Mouse (Mus musculus): ENCODE data around the gene Svop. TPM values are rescaled to one million over a fixed set of nuclear protein-coding genes. Genes with fewer than 3 reads are reported as not detected.

The Svop gene
- polyA plus RNA-seq, 1 experiment from 2014 or later = 21.2 TPM

- DNase-seq (ENCODE audit: low spot score, missing footprints) (no peak), ATAC-seq (ENCODE audit: low FRiP score) (no peak)
- no peak overlapping the region for H3K4me3 ChIP-seq (ENCODE audit: low read depth, low read length)
- WGBS = 84% methylated on average over 5 of the region's 5 CpGs
- no peaks in the 10 kb centered on the region for H3K9me3 ChIP-seq (ENCODE audit: control insufficient read depth, low read length)
- H3K4me2 ChIP-seq = no peak overlapping the region
- no peaks in the 10 kb centered on the region for H3K27me3 ChIP-seq (ENCODE audit: control insufficient read depth, insufficient read depth, low read length)
- H3K9ac ChIP-seq (ENCODE audit: low read length) = no peak overlapping the region
- H3K27ac ChIP-seq (ENCODE audit: low read depth, low read length) = no peak overlapping the region
- no peaks in the 10 kb centered on the region for H3K4me1 ChIP-seq (ENCODE audit: control insufficient read depth, insufficient read depth, low read length)
- peaks cover 12% of the 10 kb centered on the region; the same call in 1 of the 2 replicates for H3K36me3 ChIP-seq (ENCODE audit: control insufficient read depth, insufficient read depth, low read length)
Observed at GRCm38 (mm10) chr5:114115030-114115429, 23.7 kb upstream of the Svop start.

DNA sequence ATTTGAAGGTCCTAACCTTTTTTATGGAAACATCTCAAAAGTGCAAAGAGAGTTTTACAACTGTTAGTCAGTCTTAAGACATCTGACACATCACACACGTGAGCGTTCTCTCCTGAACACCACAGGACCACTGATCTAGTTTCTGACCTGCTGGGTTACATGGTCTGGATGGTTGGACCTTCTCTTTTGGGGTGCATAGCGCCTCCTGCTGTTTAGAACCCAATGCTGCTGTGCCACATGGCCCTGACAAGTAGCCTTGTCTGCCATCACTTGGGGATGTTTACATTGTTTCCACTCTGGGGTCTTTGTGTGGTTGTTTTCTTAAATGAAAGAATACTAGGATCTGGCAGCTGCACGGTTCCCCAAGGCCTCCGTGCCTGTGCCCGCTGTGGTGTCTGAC is 22.0 kb upstream of the Svop start:
- no peaks in the 10 kb centered on the region for H3K4me1 ChIP-seq (ENCODE audit: control insufficient read depth, insufficient read depth, low read length)
- DNase-seq (ENCODE audit: low spot score, missing footprints) (no peak), ATAC-seq (ENCODE audit: low FRiP score) (no peak)
- H3K27ac ChIP-seq (ENCODE audit: low read depth, low read length) = no peak overlapping the region
- peaks cover 25% of the 10 kb centered on the region for H3K36me3 ChIP-seq (ENCODE audit: control insufficient read depth, insufficient read depth, low read length)
- H3K9me3 ChIP-seq (ENCODE audit: control insufficient read depth, low read length) = no peaks in the 10 kb centered on the region
- H3K4me2 ChIP-seq = no peak overlapping the region
- no peaks in the 10 kb centered on the region for H3K27me3 ChIP-seq (ENCODE audit: control insufficient read depth, insufficient read depth, low read length)
- 87% methylated on average over 6 of the region's 6 CpGs for WGBS
- no peak overlapping the region for H3K9ac ChIP-seq (ENCODE audit: low read length)
- no peak overlapping the region for H3K4me3 ChIP-seq (ENCODE audit: low read depth, low read length)

DNA sequence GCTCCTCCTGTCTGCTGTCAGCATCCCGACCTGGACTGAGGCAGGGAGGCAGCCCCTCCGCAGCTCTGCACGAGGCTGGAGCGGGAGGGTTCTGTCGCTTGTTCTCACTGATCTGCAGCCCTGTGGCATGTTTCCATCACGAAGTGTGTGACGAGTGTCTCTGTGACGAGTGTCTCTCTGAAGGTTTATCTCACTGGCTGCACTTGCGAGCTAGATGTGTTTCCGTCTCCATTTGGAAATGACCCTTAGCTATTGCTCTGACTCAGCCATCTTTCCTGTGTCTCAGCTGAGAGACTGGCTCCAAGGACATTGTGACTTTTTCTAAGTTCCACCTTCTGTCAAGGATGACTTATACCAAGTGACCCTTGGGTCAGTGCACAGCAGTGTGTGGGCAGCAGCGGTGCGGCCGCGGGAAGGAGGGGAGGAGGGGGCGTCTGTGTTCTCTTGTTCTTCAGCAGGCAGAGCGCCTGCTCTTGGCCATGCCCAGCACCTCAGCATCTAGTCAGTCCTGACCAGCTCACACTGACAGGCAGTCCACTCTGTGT is 15.1 kb upstream of the Svop start:
- H3K9me3 ChIP-seq (ENCODE audit: control insufficient read depth, low read length) = no peaks in the 10 kb centered on the region
- H3K4me2 ChIP-seq = no peak overlapping the region
- H3K9ac ChIP-seq (ENCODE audit: low read length) = no peak overlapping the region
- WGBS = 91% methylated on average over 16 of the region's 16 CpGs
- no peaks in the 10 kb centered on the region; the same call in 1 of the 2 replicates for H3K4me1 ChIP-seq (ENCODE audit: control insufficient read depth, insufficient read depth, low read length)
- H3K27ac ChIP-seq (ENCODE audit: low read depth, low read length) = no peak overlapping the region
- H3K4me3 ChIP-seq (ENCODE audit: low read depth, low read length) = no peak overlapping the region
- H3K36me3 ChIP-seq (ENCODE audit: control insufficient read depth, insufficient read depth, low read length) = peaks cover 22% of the 10 kb centered on the region
- no peak for ATAC-seq (ENCODE audit: low FRiP score)
- no peak for DNase-seq (ENCODE audit: low spot score, missing footprints)
- no peaks in the 10 kb centered on the region for H3K27me3 ChIP-seq (ENCODE audit: control insufficient read depth, insufficient read depth, low read length)

- H3K27me3 ChIP-seq (ENCODE audit: control insufficient read depth, insufficient read depth, low read length) = no peaks in the 10 kb centered on the region
- H3K4me3 ChIP-seq (ENCODE audit: low read depth, low read length) = no peak overlapping the region
- WGBS = 92% methylated on average over 1 of the region's 1 CpGs
- peaks cover 11% of the 10 kb centered on the region for H3K4me1 ChIP-seq (ENCODE audit: control insufficient read depth, insufficient read depth, low read length)
- no peak overlapping the region for H3K27ac ChIP-seq (ENCODE audit: low read depth, low read length)
- H3K9ac ChIP-seq (ENCODE audit: low read length) = no peak overlapping the region
- DNase-seq (ENCODE audit: low spot score, missing footprints) (no peak), ATAC-seq (ENCODE audit: low FRiP score) (no peak)
- no peaks in the 10 kb centered on the region for H3K9me3 ChIP-seq (ENCODE audit: control insufficient read depth, low read length)
- peaks cover 3% of the 10 kb centered on the region for H3K36me3 ChIP-seq (ENCODE audit: control insufficient read depth, insufficient read depth, low read length)
- no peak overlapping the region for H3K4me2 ChIP-seq
Observed at GRCm38 (mm10) chr5:114102807-114103206, 11.4 kb upstream of the Svop start.

- DNase-seq (ENCODE audit: low spot score, missing footprints) (no peak), ATAC-seq (ENCODE audit: low FRiP score) (no peak)
- peaks cover 11% of the 10 kb centered on the region for H3K4me1 ChIP-seq (ENCODE audit: control insufficient read depth, insufficient read depth, low read length)
- no peaks in the 10 kb centered on the region for H3K9me3 ChIP-seq (ENCODE audit: control insufficient read depth, low read length)
- peaks cover 3% of the 10 kb centered on the region for H3K36me3 ChIP-seq (ENCODE audit: control insufficient read depth, insufficient read depth, low read length)
- no peak overlapping the region for H3K4me2 ChIP-seq
- H3K4me3 ChIP-seq (ENCODE audit: low read depth, low read length) = no peak overlapping the region
- no peak overlapping the region for H3K27ac ChIP-seq (ENCODE audit: low read depth, low read length)
- WGBS = 85% methylated on average over 4 of the region's 4 CpGs
- H3K9ac ChIP-seq (ENCODE audit: low read length) = no peak overlapping the region
- H3K27me3 ChIP-seq (ENCODE audit: control insufficient read depth, insufficient read depth, low read length) = no peaks in the 10 kb centered on the region
Observed at GRCm38 (mm10) chr5:114101873-114102272, 10.5 kb upstream of the Svop start.

- Histone ChIP-seq H3K9me3 (ENCODE audit: control insufficient read depth, low read length) (no peaks in the 10 kb centered on the region), H3K4me1 (ENCODE audit: control insufficient read depth, insufficient read depth, low read length) (peaks cover 11% of the 10 kb centered on the region), H3K9ac (ENCODE audit: low read length) (peak overlapping the region; percentile 91), H3K36me3 (ENCODE audit: control insufficient read depth, insufficient read depth, low read length) (no peaks in the 10 kb centered on the region), H3K27ac (ENCODE audit: low read depth, low read length) (no peak overlapping the region), H3K4me2 (peak overlapping the region; percentile 95), H3K27me3 (ENCODE audit: control insufficient read depth, insufficient read depth, low read length) (no peaks in the 10 kb centered on the region), H3K4me3 (ENCODE audit: low read depth, low read length) (peak overlapping the region; percentile 97)
- DNase-seq (ENCODE audit: low spot score, missing footprints) (peak; percentile 86), ATAC-seq (ENCODE audit: low FRiP score) (peak; percentile 77)
- WGBS = 5% methylated on average over 40 of the region's 64 CpGs
Observed at GRCm38 (mm10) chr5:114100390-114101099, 9.2 kb upstream of the Svop start.

- peak overlapping the region; percentile 91 for H3K9ac ChIP-seq (ENCODE audit: low read length)
- H3K4me1 ChIP-seq (ENCODE audit: control insufficient read depth, insufficient read depth, low read length) = peaks cover 11% of the 10 kb centered on the region
- no peaks in the 10 kb centered on the region for H3K9me3 ChIP-seq (ENCODE audit: control insufficient read depth, low read length)
- no peaks in the 10 kb centered on the region for H3K36me3 ChIP-seq (ENCODE audit: control insufficient read depth, insufficient read depth, low read length)
- ATAC-seq (ENCODE audit: low FRiP score) (peak; percentile 94), DNase-seq (ENCODE audit: low spot score, missing footprints) (peak; percentile 100)
- peak overlapping the region; percentile 97 for H3K4me3 ChIP-seq (ENCODE audit: low read depth, low read length)
- H3K27ac ChIP-seq (ENCODE audit: low read depth, low read length) = peak overlapping the region; percentile 35
- WGBS = 8% methylated on average over 37 of the region's 37 CpGs
- H3K4me2 ChIP-seq = peak overlapping the region; percentile 95
- H3K27me3 ChIP-seq (ENCODE audit: control insufficient read depth, insufficient read depth, low read length) = no peaks in the 10 kb centered on the region
Observed at GRCm38 (mm10) chr5:114099709-114100389, 8.5 kb upstream of the Svop start.

GRCm38 (mm10) chr5:114090421-114091013 is 853 bp downstream of the Svop start:
- no peak for ATAC-seq (ENCODE audit: low FRiP score)
- Histone ChIP-seq H3K4me2 (peak overlapping the region; percentile 44), H3K27me3 (ENCODE audit: control insufficient read depth, insufficient read depth, low read length) (no peaks in the 10 kb centered on the region), H3K36me3 (ENCODE audit: control insufficient read depth, insufficient read depth, low read length) (no peaks in the 10 kb centered on the region), H3K4me3 (ENCODE audit: low read depth, low read length) (peak overlapping the region; percentile 49), H3K4me1 (ENCODE audit: control insufficient read depth, insufficient read depth, low read length) (peaks cover 3% of the 10 kb centered on the region), H3K27ac (ENCODE audit: low read depth, low read length) (peak overlapping the region; percentile 58), H3K9me3 (ENCODE audit: control insufficient read depth, low read length) (no peaks in the 10 kb centered on the region), H3K9ac (ENCODE audit: low read length) (peak overlapping the region; percentile 72)
- no peak for DNase-seq (ENCODE audit: low spot score, missing footprints)
- 14% methylated on average over 7 of the region's 7 CpGs for WGBS
